Mouse (Mus musculus): Measurements from ENCODE around the gene Nrcam. TPM values are rescaled to one million over a fixed set of nuclear protein-coding genes. Genes with fewer than 3 reads are reported as not detected.

Gene Nrcam
- polyA plus RNA-seq, 1 experiment from 2014 or later, result 75.7 TPM

DNA sequence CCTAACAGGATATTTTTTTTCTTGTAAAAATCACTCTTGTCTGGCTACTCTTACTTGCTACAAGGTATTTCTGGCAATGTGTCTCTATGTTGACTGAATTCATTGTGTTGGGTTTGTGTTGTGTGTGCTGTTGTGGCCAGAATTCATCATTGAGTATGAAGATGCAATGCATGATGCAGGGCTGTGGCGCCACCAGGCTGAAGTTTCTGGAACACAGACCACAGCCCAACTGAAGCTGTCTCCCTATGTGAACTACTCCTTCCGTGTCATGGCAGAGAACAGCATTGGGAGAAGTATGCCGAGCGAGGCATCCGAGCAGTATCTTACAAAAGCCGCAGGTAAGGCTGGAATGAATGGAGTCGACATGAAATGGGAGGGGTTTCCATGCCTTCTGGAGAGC is 241.4 kb downstream of the Nrcam start:
- H3K9ac ChIP-seq (ENCODE audit: low read length), result no peak overlapping the region
- WGBS, result 84% methylated on average over 7 of the region's 7 CpGs
- no peaks in the 10 kb centered on the region for H3K36me3 ChIP-seq (ENCODE audit: control insufficient read depth, insufficient read depth, low read length)
- no peaks in the 10 kb centered on the region for H3K27me3 ChIP-seq (ENCODE audit: control insufficient read depth, insufficient read depth, low read length)
- ATAC-seq (ENCODE audit: low FRiP score), result no peak
- no peak overlapping the region for H3K27ac ChIP-seq (ENCODE audit: low read depth, low read length)
- H3K4me3 ChIP-seq (ENCODE audit: low read depth, low read length), result no peak overlapping the region
- DNase-seq (ENCODE audit: low spot score, missing footprints), result no peak
- H3K4me2 ChIP-seq, result no peak overlapping the region
- H3K9me3 ChIP-seq (ENCODE audit: control insufficient read depth, low read length), result no peaks in the 10 kb centered on the region
- no peaks in the 10 kb centered on the region for H3K4me1 ChIP-seq (ENCODE audit: control insufficient read depth, insufficient read depth, low read length)

DNA sequence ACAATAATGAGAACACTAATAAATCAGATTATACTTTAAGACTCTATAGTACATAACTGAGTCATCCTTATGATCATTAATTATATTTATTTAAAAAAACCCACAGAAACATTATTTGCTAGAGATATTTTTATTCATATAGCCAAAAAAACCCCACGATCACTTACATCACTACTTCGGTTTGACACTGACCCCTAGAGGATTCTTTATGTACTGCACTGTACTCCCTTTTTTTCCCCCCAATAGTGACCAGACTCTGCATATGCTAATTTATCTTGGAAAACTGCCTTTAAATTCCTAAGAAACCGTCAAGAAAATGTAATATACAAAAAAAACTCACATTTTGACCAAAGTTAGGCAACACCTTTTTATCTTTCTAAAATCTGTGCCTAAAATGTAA is 244.0 kb downstream of the Nrcam start:
- DNase-seq (ENCODE audit: low spot score, missing footprints), result peak; percentile 93
- Histone ChIP-seq H3K27ac (ENCODE audit: low read depth, low read length) (no peak overlapping the region), H3K36me3 (ENCODE audit: control insufficient read depth, insufficient read depth, low read length) (no peaks in the 10 kb centered on the region), H3K9me3 (ENCODE audit: control insufficient read depth, low read length) (no peaks in the 10 kb centered on the region), H3K4me2 (no peak overlapping the region), H3K9ac (ENCODE audit: low read length) (no peak overlapping the region), H3K4me3 (ENCODE audit: low read depth, low read length) (no peak overlapping the region), H3K4me1 (ENCODE audit: control insufficient read depth, insufficient read depth, low read length) (no peaks in the 10 kb centered on the region), H3K27me3 (ENCODE audit: control insufficient read depth, insufficient read depth, low read length) (no peaks in the 10 kb centered on the region)
- WGBS, result 28% methylated on average over 3 of the region's 3 CpGs
- peak; percentile 69 for ATAC-seq (ENCODE audit: low FRiP score)

DNA sequence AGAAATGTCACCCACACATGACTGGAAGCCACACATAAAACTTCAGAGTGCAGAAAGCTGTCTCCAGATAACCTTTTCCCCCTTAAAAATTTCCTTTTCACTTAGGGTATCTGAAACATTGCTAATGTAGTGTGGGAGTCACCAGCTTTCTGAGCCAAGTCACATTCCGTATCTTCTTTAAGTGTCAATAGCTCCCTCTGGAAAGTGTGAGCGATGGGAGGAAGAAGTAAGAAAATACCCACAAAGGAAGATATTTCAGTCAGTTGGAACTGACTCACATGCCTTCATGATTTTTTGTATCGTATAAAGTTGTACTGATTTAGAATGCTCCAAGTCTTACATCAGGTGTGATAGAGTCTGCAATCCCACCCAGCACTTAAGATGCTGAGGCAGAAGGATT is 245.5 kb downstream of the Nrcam start:
- WGBS, result 92% methylated on average over 3 of the region's 3 CpGs
- no peak overlapping the region for H3K27ac ChIP-seq (ENCODE audit: low read depth, low read length)
- no peaks in the 10 kb centered on the region for H3K9me3 ChIP-seq (ENCODE audit: control insufficient read depth, low read length)
- H3K4me2 ChIP-seq, result no peak overlapping the region
- no peaks in the 10 kb centered on the region for H3K36me3 ChIP-seq (ENCODE audit: control insufficient read depth, insufficient read depth, low read length)
- no peak for DNase-seq (ENCODE audit: low spot score, missing footprints)
- no peak for ATAC-seq (ENCODE audit: low FRiP score)
- no peak overlapping the region for H3K4me3 ChIP-seq (ENCODE audit: low read depth, low read length)
- H3K27me3 ChIP-seq (ENCODE audit: control insufficient read depth, insufficient read depth, low read length), result no peaks in the 10 kb centered on the region
- no peak overlapping the region for H3K9ac ChIP-seq (ENCODE audit: low read length)
- no peaks in the 10 kb centered on the region for H3K4me1 ChIP-seq (ENCODE audit: control insufficient read depth, insufficient read depth, low read length)

DNA sequence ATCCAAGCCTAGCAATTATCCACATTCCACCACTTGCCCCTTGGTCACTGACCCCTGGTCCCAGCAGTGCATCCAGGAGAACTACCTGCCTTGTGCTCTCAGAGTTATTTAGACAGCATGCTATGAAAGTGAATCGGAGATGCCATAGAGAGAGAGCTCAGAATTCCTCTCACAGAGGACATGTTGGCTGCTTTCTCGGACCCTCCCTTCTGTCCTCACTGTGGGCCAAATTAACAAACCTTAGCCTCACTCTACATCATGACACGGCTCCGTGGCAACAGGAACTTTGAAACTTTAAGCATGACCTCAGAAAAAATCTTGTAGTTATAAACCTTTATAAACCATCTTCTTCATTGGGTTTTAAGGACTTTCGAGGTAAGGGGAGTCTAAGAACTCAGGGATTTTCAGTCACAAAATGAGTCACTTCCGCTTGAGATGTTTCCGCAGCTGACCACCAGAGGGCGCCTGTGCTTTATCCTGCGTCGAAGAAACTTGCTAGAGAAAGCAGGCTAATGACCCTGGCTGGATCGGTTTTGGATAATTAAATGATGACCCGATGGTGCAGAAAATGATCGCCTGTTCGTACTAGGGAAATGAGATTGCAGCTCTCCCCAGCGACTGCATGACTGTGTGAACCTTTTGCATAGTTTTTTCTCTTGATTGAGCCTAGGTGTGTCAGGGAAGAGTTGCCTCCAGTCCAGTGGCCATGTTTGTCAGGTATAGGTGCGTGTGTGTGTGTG is 272.9 kb downstream of the Nrcam start:
- no peak overlapping the region for H3K27ac ChIP-seq (ENCODE audit: low read depth, low read length)
- ATAC-seq (ENCODE audit: low FRiP score) (peak; percentile 49; the same call in 1 of the 2 replicates), DNase-seq (ENCODE audit: low spot score, missing footprints) (peak; percentile 94)
- no peaks in the 10 kb centered on the region for H3K27me3 ChIP-seq (ENCODE audit: control insufficient read depth, insufficient read depth, low read length)
- no peak overlapping the region for H3K4me2 ChIP-seq
- no peak overlapping the region for H3K4me3 ChIP-seq (ENCODE audit: low read depth, low read length)
- 34% methylated on average over 16 of the region's 16 CpGs for WGBS
- no peaks in the 10 kb centered on the region for H3K36me3 ChIP-seq (ENCODE audit: control insufficient read depth, insufficient read depth, low read length)
- no peaks in the 10 kb centered on the region for H3K9me3 ChIP-seq (ENCODE audit: control insufficient read depth, low read length)
- no peak overlapping the region for H3K9ac ChIP-seq (ENCODE audit: low read length)
- H3K4me1 ChIP-seq (ENCODE audit: control insufficient read depth, insufficient read depth, low read length), result no peaks in the 10 kb centered on the region

DNA sequence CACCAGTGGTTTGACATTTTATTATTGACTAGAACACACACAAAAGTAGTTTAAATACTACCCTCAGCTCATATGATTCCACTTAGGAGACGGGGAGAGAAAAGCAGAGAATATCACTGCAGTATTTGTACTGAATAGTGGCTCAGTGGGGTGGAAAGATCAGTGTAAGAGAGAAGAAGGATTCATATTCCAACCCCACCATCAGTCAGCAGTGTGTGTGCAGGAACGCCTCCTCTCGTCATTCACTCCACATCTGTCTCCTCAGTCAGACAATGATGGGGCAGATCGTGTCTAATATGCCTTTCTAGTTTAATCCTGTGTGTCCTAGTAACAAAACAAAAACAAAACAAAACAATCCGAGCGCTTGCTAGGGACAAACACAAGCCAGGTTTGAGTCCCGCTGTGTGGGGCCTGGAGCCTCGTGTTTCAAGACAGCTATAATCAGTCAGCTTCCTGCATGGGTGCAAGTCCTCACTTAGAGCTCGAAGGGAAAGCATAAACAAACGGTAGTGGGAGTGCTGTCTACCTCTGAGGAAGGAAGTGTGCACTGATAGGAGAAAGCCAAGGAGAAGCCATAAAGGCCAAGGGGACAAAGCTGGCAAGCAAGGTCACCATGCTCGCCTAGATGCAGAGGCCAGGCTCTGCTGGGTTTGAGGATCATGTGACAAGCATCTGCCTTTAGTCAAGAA is 273.7 kb downstream of the Nrcam start:
- Histone ChIP-seq H3K9me3 (ENCODE audit: control insufficient read depth, low read length) (no peaks in the 10 kb centered on the region), H3K27ac (ENCODE audit: low read depth, low read length) (no peak overlapping the region), H3K27me3 (ENCODE audit: control insufficient read depth, insufficient read depth, low read length) (no peaks in the 10 kb centered on the region), H3K9ac (ENCODE audit: low read length) (no peak overlapping the region), H3K4me1 (ENCODE audit: control insufficient read depth, insufficient read depth, low read length) (no peaks in the 10 kb centered on the region), H3K4me3 (ENCODE audit: low read depth, low read length) (no peak overlapping the region), H3K4me2 (no peak overlapping the region), H3K36me3 (ENCODE audit: control insufficient read depth, insufficient read depth, low read length) (no peaks in the 10 kb centered on the region)
- DNase-seq (ENCODE audit: low spot score, missing footprints) (peak; percentile 85), ATAC-seq (ENCODE audit: low FRiP score) (0 out of 2 replicates have a peak, but pooled peaks have one; percentile 41)
- 68% methylated on average over 11 of the region's 11 CpGs for WGBS

DNA sequence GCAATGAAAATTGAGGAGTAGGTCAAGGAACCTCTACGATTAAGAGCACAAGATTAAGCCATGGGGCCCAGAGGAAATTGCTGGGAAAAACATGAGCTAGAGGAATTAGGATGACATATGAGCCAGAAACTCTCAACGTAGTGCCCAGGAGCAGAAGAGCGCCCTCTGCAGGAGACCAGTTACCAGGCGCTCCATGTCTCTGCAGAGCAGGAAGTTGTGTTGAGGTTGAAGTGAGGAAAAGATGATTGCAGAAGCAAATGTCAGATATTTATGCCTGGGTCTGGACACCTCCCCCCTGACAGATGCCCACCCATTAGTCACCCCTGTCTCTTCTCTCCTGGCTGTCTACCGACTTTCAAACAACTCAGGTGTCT is 274.3 kb downstream of the Nrcam start:
- H3K9ac ChIP-seq (ENCODE audit: low read length), result no peak overlapping the region
- WGBS, result 86% methylated on average over 5 of the region's 5 CpGs
- no peaks in the 10 kb centered on the region for H3K27me3 ChIP-seq (ENCODE audit: control insufficient read depth, insufficient read depth, low read length)
- DNase-seq (ENCODE audit: low spot score, missing footprints) (peak; percentile 80), ATAC-seq (ENCODE audit: low FRiP score) (no peak)
- H3K4me1 ChIP-seq (ENCODE audit: control insufficient read depth, insufficient read depth, low read length), result no peaks in the 10 kb centered on the region
- H3K4me2 ChIP-seq, result no peak overlapping the region
- no peaks in the 10 kb centered on the region for H3K9me3 ChIP-seq (ENCODE audit: control insufficient read depth, low read length)
- no peaks in the 10 kb centered on the region for H3K36me3 ChIP-seq (ENCODE audit: control insufficient read depth, insufficient read depth, low read length)
- no peak overlapping the region for H3K4me3 ChIP-seq (ENCODE audit: low read depth, low read length)
- H3K27ac ChIP-seq (ENCODE audit: low read depth, low read length), result no peak overlapping the region

DNA sequence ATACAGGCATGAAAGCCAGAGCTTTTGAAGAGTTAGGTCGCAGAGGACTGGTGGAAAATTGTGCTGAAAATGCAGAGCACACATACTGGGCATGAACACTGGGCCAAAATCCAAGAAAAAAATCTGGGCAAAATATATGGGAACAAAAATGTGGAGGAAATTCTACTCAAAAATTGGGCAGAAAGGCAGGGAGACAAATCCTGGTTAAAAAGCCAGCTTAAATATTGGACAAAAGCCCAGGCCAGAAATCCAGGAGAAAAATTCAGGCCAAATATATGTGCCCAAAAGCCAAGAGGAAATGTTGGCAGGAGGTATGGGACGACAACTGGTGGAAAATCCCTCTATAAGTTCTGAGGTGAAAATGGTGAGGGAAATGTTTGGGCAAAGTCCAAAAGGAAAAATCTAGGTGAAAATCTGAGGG is 288.3 kb downstream of the Nrcam start:
- H3K27me3 ChIP-seq (ENCODE audit: control insufficient read depth, insufficient read depth, low read length), result no peaks in the 10 kb centered on the region
- DNase-seq (ENCODE audit: low spot score, missing footprints), result no peak
- no peaks in the 10 kb centered on the region for H3K9me3 ChIP-seq (ENCODE audit: control insufficient read depth, low read length)
- no peak overlapping the region for H3K27ac ChIP-seq (ENCODE audit: low read depth, low read length)
- no peaks in the 10 kb centered on the region for H3K36me3 ChIP-seq (ENCODE audit: control insufficient read depth, insufficient read depth, low read length)
- no peaks in the 10 kb centered on the region for H3K4me1 ChIP-seq (ENCODE audit: control insufficient read depth, insufficient read depth, low read length)
- no peak overlapping the region for H3K9ac ChIP-seq (ENCODE audit: low read length)
- H3K4me2 ChIP-seq, result no peak overlapping the region
- no peak for ATAC-seq (ENCODE audit: low FRiP score)
- H3K4me3 ChIP-seq (ENCODE audit: low read depth, low read length), result no peak overlapping the region
- WGBS, result 81% methylated on average over 2 of the region's 2 CpGs

DNA sequence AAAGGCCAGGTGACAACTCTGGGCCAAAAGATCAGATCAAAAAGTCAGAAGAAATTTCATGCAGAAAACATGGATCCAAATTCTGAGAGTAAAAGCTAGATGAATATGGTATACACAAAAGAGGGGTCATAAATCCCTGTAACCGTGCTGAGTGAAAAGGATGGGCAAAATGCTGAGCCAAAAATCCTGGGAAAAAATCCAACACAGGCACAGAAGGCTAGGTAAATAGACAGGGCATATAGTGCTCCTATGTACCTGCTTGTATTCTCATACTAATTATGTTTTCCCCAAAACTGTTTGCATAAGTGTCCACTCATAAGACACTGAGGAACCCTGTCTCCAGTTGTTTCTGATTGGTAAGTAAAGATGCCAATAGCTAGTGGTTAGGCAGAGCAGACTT is 288.8 kb downstream of the Nrcam start:
- no peak for DNase-seq (ENCODE audit: low spot score, missing footprints)
- no peak for ATAC-seq (ENCODE audit: low FRiP score)
- no peak overlapping the region for H3K4me3 ChIP-seq (ENCODE audit: low read depth, low read length)
- no peaks in the 10 kb centered on the region for H3K9me3 ChIP-seq (ENCODE audit: control insufficient read depth, low read length)
- WGBS, result 77% methylated on average over 1 of the region's 1 CpGs
- H3K4me2 ChIP-seq, result no peak overlapping the region
- H3K27me3 ChIP-seq (ENCODE audit: control insufficient read depth, insufficient read depth, low read length), result no peaks in the 10 kb centered on the region
- no peaks in the 10 kb centered on the region for H3K4me1 ChIP-seq (ENCODE audit: control insufficient read depth, insufficient read depth, low read length)
- no peak overlapping the region for H3K9ac ChIP-seq (ENCODE audit: low read length)
- no peaks in the 10 kb centered on the region for H3K36me3 ChIP-seq (ENCODE audit: control insufficient read depth, insufficient read depth, low read length)
- no peak overlapping the region for H3K27ac ChIP-seq (ENCODE audit: low read depth, low read length)

DNA sequence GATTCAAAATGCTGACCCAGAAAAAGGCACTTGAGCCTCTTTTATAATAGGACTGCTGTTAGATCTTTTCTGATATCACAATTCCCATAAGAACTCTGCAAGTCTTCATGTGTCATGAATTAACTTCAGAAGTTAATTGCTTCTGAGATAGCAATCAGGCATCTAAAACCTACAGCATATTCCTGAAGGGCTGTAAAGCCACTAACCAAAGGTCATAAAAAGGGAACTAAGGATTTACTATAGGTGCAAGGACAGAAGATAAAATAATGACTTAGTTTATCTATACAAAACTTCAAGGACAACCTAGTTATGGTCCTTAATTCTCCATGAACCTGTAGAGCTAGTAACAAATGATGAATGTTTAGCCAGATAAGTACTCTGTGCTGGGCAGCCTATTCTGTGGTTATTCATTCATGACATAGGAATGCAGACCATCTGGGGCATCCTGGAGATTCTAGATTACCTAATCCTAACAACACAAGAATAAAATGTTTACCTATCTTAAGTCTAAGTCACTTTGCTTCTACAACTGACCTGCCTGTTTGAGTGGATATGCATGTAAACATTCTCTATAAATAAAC is 310.7 kb downstream of the Nrcam start:
- H3K27ac ChIP-seq (ENCODE audit: low read depth, low read length), result no peak overlapping the region

More for the DNA sequence above, 310.7 kb downstream of the Nrcam start:
- no peak for DNase-seq (ENCODE audit: low spot score, missing footprints)
- no peaks in the 10 kb centered on the region for H3K9me3 ChIP-seq (ENCODE audit: control insufficient read depth, low read length)
- no peaks in the 10 kb centered on the region for H3K4me1 ChIP-seq (ENCODE audit: control insufficient read depth, insufficient read depth, low read length)
- H3K4me2 ChIP-seq, result no peak overlapping the region
- H3K36me3 ChIP-seq (ENCODE audit: control insufficient read depth, insufficient read depth, low read length), result no peaks in the 10 kb centered on the region
- no peak for ATAC-seq (ENCODE audit: low FRiP score)
- no peaks in the 10 kb centered on the region for H3K27me3 ChIP-seq (ENCODE audit: control insufficient read depth, insufficient read depth, low read length)
- H3K4me3 ChIP-seq (ENCODE audit: low read depth, low read length), result no peak overlapping the region
- no peak overlapping the region for H3K9ac ChIP-seq (ENCODE audit: low read length)
